Mouse (Mus musculus): ENCODE results near the gene Dusp8. TPM values are rescaled to one million over a fixed set of nuclear protein-coding genes. Genes with fewer than 3 reads are reported as not detected.
A peak's percentile ranks its signal among the peaks of the same experiment; 100 is the strongest.
"Not testable (repeated sequence)": the region's sequence is repeated elsewhere in the genome, so short reads cannot be mapped to it uniquely, and the experiment has no call there.

The Dusp8 gene
- total and polyA plus RNA-seq, 3 experiments, result 0.14 to 1.5 (median 0.17) TPM

DNA sequence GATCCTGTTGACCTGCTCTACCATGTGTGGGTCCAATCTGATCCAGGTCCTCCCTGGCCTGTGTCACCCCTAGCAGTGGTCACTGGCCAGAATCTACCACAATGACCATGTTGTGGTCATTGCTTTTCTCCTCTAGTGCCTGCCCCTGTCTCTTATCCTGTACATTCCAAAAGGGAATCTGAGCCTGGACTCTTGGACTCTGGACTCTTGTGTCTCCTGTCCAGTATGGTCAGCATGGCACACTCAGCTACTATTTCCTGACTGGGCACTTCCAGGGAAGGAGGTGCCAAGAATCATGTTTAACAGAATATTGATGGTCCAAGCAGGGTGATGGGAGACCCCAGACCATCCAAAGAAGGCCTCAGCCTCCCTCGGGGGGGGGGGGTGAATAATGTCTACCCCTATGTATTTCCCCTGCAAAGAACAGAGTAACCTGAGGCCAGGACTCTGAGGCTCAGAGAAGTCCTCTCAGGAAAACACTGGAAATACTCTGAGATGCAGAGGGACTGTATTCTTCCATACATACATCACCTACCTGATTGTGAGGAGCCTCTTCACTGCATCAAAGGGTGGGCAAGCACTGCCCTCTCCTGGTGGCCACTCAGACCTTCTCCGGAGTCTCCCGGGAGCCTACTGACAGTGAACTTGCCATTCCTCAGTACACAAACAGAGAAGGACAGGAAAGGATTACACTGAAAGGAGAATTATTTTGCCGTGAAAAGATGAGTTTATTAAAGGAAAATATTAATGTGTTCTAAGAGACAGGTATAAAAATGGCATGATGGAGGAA is 38.8 kb upstream of the Dusp8 start:
- Histone ChIP-seq H3K27me3 (replicated peaks) (peaks cover 74% of the 10 kb centered on the region), H3K4me3 (replicated peaks in 1 of 3; ENCODE audit: low read depth in 2 of 3, low read length in 2 of 3, poor library complexity in 1 of 3) (no peak overlapping the region), H3K27ac (ENCODE audit: insufficient read depth, low read depth) (no peak overlapping the region), H3K36me3 (replicated peaks in 1 of 2; ENCODE audit: control insufficient read depth in 1 of 2, insufficient read depth in 1 of 2, low read length in 1 of 2) (no peaks in the 10 kb centered on the region), H3K4me1 (ENCODE audit: control insufficient read depth in 1 of 2, insufficient read depth in 2 of 2) (no peaks in the 10 kb centered on the region), H3K4me2 (ENCODE audit: insufficient read depth, low read depth, poor library complexity, severe bottlenecking) (no peak overlapping the region), H3K79me2 (replicated peaks; ENCODE audit: control insufficient read depth, extremely low read depth, insufficient read depth, poor library complexity, severe bottlenecking) (no peaks in the 10 kb centered on the region), H3K9me3 (replicated peaks; ENCODE audit: low read length) (no peaks in the 10 kb centered on the region), H3K9ac (ENCODE audit: insufficient read depth, low read depth) (no peak overlapping the region)
- peak in 1 of 2 experiments; percentile 33; a peak in 1 of 4 replicates for TF ChIP-seq CTCF (conservative IDR thresholded peaks at IDR 0.05 in 1 of 2, IDR thresholded peaks at IDR 0.05 in 1 of 2; ENCODE audit: low read depth in 2 of 2, low read length in 2 of 2)
- TF ChIP-seq MXI1 (IDR thresholded peaks at IDR 0.05; ENCODE audit: low read depth, low read length), result no peak
- peak; percentile 30 for TF ChIP-seq RAD21 (IDR thresholded peaks at IDR 0.05; ENCODE audit: low read depth, low read length)
- no peak for TF ChIP-seq MAZ (IDR thresholded peaks at IDR 0.05; ENCODE audit: low read depth, low read length)
- no peak for TF ChIP-seq IRF4 (IDR thresholded peaks at IDR 0.05; ENCODE audit: low read depth, low read length)
- TF ChIP-seq POLR2AphosphoS2 (IDR thresholded peaks at IDR 0.05; ENCODE audit: low read depth, low read length), result no peak
- in situ Hi-C loops (cut with MboI; ENCODE audit: low pct_ligation_motif_present, low pct_unique_long_range_greater_than_20kb, low sequenced_read_pairs), result no loop called here
- dilution Hi-C loops (cut with MboI; ENCODE audit: extremely low pct_ligation_motif_present, extremely low pct_unique_long_range_greater_than_20kb, low sequenced_read_pairs), result no loop called here
- DNase-seq (ENCODE audit: extremely low read depth), result no peak

DNA sequence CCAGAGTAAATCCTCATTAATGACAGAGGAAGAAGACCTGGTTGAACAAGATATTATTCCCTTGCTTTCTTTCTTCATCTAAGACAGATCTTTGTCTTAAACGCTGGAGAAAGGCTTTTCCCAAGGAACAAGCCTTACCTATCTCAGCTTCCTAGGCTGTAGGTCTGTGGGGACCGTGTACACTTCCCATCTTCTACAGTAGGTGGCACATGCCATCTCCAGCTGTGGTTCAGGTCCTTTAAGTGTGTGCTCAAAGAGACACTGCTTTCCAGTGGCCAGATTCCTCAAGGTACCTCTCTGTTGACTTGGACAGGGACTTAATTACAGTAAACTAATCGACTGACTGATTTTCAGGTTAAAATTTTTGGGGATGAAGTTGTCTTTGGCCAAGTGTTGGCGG is 33.2 kb upstream of the Dusp8 start:
- dilution Hi-C loops (cut with MboI; ENCODE audit: extremely low pct_ligation_motif_present, extremely low pct_unique_long_range_greater_than_20kb, low sequenced_read_pairs) (no loop called here), in situ Hi-C loops (cut with MboI; ENCODE audit: low pct_ligation_motif_present, low pct_unique_long_range_greater_than_20kb, low sequenced_read_pairs) (no loop called here)
- Histone ChIP-seq H3K27me3 (replicated peaks) (peaks cover 93% of the 10 kb centered on the region), H3K9ac (ENCODE audit: insufficient read depth, low read depth) (no peak overlapping the region), H3K27ac (ENCODE audit: insufficient read depth, low read depth) (no peak overlapping the region), H3K36me3 (replicated peaks in 1 of 2; ENCODE audit: control insufficient read depth in 1 of 2, insufficient read depth in 1 of 2, low read length in 1 of 2) (no peaks in the 10 kb centered on the region), H3K4me1 (ENCODE audit: control insufficient read depth in 1 of 2, insufficient read depth in 2 of 2) (no peaks in the 10 kb centered on the region), H3K4me2 (ENCODE audit: insufficient read depth, low read depth, poor library complexity, severe bottlenecking) (no peak overlapping the region), H3K9me3 (replicated peaks; ENCODE audit: low read length) (no peaks in the 10 kb centered on the region), H3K4me3 (replicated peaks in 1 of 3; ENCODE audit: low read depth in 2 of 3, low read length in 2 of 3, poor library complexity in 1 of 3) (no peak overlapping the region), H3K79me2 (replicated peaks; ENCODE audit: control insufficient read depth, extremely low read depth, insufficient read depth, poor library complexity, severe bottlenecking) (no peaks in the 10 kb centered on the region)
- TF ChIP-seq USF2 (conservative IDR thresholded peaks at IDR 0.05; ENCODE audit: low read depth, low read length) (no peak), JUN (IDR thresholded peaks at IDR 0.05; ENCODE audit: insufficient read depth, low read depth, low read length) (no peak), ZNF384 (IDR thresholded peaks at IDR 0.05; ENCODE audit: low read depth, low read length) (no peak), HCFC1 (IDR thresholded peaks at IDR 0.05; ENCODE audit: low read depth, low read length) (no peak), IRF4 (IDR thresholded peaks at IDR 0.05; ENCODE audit: low read depth, low read length) (no peak), CHD1 (IDR thresholded peaks at IDR 0.05; ENCODE audit: low read depth, low read length) (no peak), CTCF (conservative IDR thresholded peaks at IDR 0.05 in 1 of 2, IDR thresholded peaks at IDR 0.05 in 1 of 2; ENCODE audit: low read depth in 2 of 2, low read length in 2 of 2) (peak; percentile 15 to 49; a peak in 2 of 4 replicates), TCF12 (IDR thresholded peaks at IDR 0.05; ENCODE audit: low read depth, low read length) (no peak), KAT2A (IDR thresholded peaks at IDR 0.05; ENCODE audit: insufficient replicate concordance, low read length) (no peak), MAZ (IDR thresholded peaks at IDR 0.05; ENCODE audit: low read depth, low read length) (no peak), SMC3 (IDR thresholded peaks at IDR 0.05; ENCODE audit: low read depth, low read length) (peak; percentile 26)
- no peak for DNase-seq (ENCODE audit: extremely low read depth)

DNA sequence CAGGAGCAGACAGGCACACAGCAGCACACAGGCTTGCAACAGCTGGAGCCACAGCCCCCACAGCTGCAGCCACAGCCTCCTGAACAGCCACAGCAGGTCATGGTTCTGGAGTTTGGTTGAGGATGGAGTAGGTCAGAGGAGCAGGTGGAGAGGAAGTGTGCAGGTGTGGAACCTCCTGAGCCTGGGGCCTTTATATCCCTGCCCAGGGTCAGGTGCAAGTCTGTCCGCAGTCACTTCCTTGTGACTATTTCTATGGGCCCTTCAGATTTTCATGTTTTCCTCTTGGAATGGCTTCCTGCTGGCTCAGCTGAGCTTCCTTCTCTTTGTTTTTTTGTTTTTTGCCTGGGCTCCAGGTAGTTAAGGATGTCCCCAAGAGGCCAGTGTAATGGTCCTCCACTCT is 25.0 kb upstream of the Dusp8 start, which contains the start of gene Gm45618:
Gene Gm45618, minus strand, starts transcription at position 101 of the 400 bp plus-strand sequence.
- H3K4me1 ChIP-seq (ENCODE audit: control insufficient read depth in 1 of 2, insufficient read depth in 2 of 2); H3K4me2 ChIP-seq (ENCODE audit: insufficient read depth, low read depth, poor library complexity, severe bottlenecking); H3K36me3 ChIP-seq (replicated peaks in 1 of 2; ENCODE audit: control insufficient read depth in 1 of 2, insufficient read depth in 1 of 2, low read length in 1 of 2); H3K9me3 ChIP-seq (replicated peaks; ENCODE audit: low read length); H3K27ac ChIP-seq (ENCODE audit: insufficient read depth, low read depth); H3K9ac ChIP-seq (ENCODE audit: insufficient read depth, low read depth); H3K4me3 ChIP-seq (replicated peaks in 1 of 3; ENCODE audit: low read depth in 2 of 3, low read length in 2 of 3, poor library complexity in 1 of 3); dilution Hi-C loops (cut with MboI; ENCODE audit: extremely low pct_ligation_motif_present, extremely low pct_unique_long_range_greater_than_20kb, low sequenced_read_pairs); in situ Hi-C loops (cut with MboI; ENCODE audit: low pct_ligation_motif_present, low pct_unique_long_range_greater_than_20kb, low sequenced_read_pairs); DNase-seq (ENCODE audit: extremely low read depth); H3K79me2 ChIP-seq (replicated peaks; ENCODE audit: control insufficient read depth, extremely low read depth, insufficient read depth, poor library complexity, severe bottlenecking): not testable (repeated sequence)
- H3K27me3 ChIP-seq (replicated peaks), result peaks cover 79% of the 10 kb centered on the region

Measured in CH12.LX (cell line).